Mouse (Mus musculus): ENCODE measurements around the gene Nutm1.

- TF ChIP-seq CTCF (IDR thresholded peaks at IDR 0.05; ENCODE audit: low read depth): no peak
- no peak for TF ChIP-seq EP300 (optimal IDR thresholded peaks at IDR 0.05)
Observed at GRCm38 (mm10) chr2:112224356-112224755, 34.7 kb downstream of the Nutm1 start.

All from stomach, postnatal 0 days (tissue).